Mouse (Mus musculus) layer of hippocampus, postnatal 36 days (tissue): ENCODE results near the gene Tex2. TPM values are rescaled to one million over a fixed set of nuclear protein-coding genes. Genes with fewer than 3 reads are reported as not detected.
"Not testable (repeated sequence)": the region's sequence is repeated elsewhere in the genome, so short reads cannot be mapped to it uniquely, and the experiment has no call there.

Source experiments
- DNase-seq, 2 experiments: peaks; one replicate each; pipeline ENCODE4 v3.0.0; 2022
- total RNA-seq, 2 experiments: library from RNA; stranded (reverse); gene quantifications; 2 replicates each; pipeline ENCODE4 v1.2.3; 2021

Gene Tex2
- total RNA-seq: 100 to 1,000 TPM; 135 to 146 TPM

DNA sequence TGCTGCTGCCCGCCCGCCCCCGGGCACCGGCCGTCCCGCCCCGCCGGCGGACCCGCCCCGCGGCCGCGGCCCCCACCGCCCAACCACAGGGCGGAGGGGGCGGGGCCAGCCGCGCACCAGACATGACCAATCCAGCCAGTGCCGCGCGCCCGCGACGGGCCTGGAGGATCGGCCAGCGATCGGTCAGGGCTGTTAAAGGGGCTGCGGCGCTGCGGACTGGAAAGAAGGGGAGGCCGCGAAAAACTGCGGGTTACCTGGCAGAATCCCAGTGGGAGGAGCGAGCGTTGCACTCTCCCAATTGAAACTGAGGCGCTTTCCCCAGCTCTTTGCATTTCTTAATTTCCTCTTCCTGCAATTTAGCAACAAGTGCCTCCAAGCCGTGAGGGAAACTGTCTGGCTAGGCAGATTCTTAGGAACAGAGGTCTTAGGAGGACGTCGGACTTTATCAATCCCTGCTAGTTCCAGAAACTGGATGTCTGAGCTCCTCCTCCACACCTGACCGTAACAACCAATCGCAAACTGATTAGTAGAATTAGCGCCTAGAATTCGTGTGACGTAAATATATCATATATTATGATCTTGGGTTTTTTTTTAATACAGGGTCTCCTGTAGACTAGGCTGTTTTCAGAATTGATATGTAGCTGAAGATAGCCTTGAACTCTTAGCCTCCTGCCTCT lies at the start of gene Tex2:
Gene Tex2 (minus strand): TSS at position 463 of the 677 bp plus-strand sequence.
- peak; percentile 95 to 97 for DNase-seq

DNA sequence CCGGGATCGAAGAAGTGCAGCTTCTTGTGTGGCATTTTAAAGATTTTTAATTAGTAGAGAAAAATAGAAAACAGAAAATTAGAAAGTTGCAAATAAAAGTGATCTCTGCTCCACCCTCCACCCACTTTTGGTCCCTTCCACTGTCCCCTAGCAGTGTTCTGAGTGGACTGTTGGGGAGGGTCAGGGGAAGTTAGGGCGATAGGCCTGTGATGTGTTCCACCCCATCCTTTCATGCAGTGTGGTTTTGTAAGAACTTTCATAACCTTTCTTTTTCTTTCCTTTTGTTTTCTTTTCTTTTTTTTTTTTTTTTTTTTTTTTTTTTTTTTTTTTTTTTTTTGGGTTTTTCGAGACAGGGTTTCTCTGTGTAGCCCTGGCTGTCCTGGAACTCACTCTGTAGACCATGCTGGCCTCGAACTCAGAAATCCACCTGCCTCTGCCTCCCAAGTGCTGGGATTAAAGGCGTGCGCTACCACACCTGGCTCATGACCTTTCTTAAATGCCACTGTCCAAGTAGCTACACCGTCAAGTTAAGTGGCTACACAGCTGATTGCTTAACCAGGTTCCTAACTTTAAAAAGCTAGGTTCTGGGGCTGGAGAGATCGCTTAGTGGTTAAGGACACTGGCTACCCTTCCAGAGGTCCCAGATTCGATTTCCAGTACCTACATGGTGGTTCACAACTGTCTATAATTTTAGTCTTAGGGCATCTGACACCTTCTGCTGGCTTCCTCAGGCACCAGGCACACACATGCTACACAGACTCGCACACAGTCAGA lies 49.6 kb upstream of the Tex2 start:
- DNase-seq: no peak

DNA sequence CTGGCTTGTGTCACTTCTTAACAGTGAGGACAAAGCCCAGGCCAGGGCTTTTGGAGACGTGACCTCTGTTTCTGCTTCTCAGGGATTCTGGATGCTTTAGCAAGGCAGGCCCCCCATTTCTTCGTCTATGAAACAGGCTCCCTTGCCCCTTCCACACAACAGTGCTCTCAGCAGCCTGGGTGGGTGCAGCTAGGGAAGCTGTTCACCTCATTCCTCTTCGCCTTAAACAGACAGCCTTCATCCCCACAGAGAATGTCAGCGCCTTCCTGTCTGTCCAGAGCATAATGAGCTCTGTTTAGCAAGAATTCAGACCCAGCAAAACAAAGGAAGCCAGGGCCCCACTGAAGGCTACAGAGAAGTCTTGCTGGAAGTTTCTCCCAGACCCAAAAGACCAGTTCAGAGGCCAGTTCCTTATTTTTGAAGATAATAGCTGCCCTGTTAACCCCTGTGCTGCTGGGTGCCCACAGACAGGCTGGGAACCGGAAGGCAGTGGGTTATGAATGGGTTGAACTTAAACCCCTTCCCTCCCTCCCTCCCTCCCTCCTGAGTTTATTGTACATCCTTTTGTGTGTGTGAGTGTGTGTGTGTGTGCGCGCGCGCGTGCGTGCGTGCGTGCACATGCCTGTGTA lies 47.3 kb upstream of the Tex2 start:
- DNase-seq: no peak

DNA sequence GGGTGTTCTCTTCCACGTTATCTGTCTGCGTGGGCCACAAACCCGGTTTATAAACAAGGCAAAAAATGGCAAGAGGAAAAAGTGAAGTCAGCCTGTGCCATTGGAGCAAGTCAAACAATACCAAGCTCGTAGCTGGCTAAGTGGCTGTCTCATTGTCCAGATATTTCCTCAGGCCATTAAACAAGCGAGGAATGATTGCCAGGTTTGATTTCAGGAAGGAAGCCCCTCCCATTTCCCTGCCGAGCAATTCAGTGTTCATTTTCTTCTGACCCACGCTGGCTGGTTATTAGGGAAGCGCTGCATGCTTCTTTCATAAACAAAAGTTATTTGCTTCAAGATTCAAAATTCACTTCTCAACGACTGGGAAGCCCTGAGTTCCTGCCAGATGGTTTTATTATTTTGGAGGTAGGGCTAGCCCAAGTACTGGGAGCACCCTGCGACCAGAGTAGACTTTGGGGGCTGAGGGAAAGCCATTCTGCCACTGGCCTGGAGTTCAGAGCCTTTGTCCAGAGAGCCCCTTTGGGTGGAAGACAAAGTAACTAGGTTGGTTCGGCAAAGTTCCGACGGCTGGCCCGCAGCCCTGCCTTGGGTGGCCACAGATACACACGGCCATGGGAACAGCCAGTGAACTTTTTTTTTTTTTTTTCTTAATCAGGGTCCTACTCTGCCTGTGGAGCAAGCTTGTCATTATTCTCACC lies 46.5 kb upstream of the Tex2 start:
- peak in 1 of 2 experiments; percentile 49 for DNase-seq

DNA sequence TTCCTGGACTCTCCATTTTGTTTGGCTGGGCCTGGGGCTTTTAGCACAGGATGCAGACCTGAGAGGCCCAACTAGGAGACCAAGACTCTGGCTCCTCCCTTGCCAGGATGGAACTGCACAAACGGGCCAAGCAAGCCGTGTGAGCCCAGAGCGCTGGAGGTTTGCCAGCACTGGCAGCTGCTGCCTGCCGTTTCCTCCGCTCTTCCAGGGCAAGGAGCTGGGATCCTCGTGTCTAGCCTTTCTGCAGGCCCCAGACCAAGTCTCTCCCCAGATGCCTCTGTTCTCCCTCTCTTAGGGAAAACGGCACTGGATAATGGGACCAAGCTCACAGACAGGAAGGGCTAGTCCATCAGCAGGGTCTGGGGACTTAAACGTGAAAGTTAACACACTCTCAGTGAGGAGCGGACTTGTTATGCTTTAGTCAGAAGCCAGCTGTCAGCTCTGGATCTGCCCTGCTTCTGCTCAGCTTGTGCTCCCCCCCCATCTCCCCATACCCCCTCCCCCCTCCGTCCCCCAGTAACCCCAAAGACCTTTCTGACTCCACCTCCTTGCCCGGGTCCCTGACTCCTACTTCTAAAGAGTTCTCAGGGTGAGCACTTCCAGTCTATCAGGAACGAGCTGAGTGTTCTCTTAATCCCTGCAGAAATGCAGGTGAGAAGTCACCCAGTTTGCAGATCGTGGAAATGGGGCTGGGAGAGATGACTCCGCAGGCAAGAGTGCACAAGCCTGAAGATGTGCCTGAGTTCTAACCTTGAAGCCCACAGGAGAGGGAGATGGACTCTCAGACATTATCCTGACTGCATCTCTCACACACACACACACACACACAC lies 45.0 kb upstream of the Tex2 start:
- peak; percentile 70 to 73 for DNase-seq

DNA sequence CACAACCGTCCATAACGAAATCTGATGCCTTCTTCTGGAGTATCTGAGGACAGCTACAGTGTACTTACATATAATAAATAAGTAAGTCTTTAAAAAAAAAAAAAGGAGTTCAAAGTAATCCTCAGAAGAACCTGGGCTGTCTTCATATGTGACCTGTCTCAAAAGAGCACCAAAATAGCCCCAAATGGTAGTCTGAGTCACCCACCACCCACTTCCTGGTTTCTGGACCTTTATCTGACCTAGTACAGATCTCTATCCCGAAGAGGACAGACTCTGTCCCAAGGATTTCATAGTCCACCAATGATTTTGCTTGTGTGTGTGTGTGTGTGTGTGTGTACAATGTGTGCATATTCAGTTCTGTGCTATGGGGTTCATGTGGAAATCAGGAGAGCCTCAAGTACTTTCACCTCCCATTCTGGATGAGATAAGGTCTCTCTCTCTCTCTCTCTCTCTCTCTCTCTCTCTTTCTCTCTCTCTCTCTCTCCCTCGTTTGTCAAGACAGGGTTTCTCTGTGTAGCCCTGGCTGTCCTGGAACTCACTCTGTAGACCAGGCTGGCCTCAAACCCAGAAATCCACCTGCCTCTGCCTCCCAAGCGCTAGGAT lies 43.8 kb upstream of the Tex2 start:
- not testable (repeated sequence) for DNase-seq

DNA sequence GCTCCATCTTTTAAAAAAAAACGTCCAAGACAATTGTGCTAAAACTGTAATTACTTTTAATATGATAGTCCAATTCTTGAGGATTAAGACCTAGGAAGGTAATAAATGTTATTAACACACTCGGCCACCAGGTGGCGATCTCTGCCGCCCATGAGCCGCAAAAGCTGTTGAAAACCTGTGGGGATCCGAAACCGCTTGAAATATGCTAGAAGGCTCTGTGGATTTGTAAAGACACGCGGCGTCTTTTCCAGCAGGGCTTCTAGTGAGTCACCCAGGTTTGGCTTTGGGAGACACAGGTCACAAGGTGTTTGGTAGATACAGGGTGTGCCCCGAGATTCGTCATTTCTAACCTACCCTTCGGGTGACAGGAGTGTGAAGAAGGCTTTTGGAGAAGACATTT lies 35.1 kb upstream of the Tex2 start:
- peak; percentile 60 to 67 for DNase-seq

DNA sequence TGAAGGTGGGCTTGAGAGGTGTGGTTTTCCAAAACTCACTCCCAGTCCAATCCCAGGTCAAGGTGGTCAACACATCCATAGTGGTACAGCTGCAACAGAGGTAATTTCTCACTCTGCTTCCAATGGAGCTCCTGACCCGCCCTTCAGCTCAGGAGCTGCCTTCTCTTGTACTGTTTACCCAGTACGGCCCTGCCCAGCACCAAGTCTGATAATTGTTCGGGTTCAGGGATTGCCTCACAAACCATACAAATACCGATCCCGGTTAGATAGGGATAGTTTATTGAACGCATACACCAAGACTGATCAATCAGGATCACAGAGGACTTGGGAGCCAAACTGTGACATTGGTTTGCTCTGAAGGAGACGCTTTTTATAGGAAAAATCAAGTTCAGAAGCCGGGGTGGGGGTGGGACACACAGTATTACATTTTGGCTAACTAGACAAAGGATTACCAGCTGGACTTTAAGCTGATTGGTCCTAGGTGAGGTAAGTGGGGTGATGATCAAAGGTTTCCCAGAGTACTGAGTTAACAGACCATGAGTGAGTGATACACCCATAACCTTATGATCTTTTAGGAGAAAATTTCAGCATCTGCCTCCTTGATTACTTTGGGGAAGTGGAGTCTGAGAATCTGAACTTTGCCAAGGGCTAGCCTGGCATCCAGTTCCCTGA lies 29.9 kb upstream of the Tex2 start:
- no peak for DNase-seq

DNA sequence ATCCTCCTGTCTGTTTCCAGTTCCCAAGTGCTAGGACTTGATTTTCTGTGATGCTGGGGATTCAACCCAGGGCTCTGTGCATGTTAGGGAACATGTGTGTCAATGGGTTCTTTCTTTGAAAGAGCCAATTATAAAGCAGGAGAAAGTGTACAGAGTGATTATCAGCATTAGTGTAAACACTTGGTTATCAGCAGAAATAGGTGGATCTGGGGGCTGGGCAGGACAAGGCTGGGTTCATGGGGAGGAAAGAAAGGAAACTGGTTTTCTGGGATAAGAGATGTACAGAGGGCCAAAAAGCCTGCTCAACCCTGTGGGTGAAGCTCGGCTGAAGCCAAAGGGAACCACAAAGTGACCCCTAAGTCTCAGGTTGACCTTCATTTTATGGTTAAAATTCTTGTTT lies 28.4 kb upstream of the Tex2 start:
- no peak for DNase-seq

DNA sequence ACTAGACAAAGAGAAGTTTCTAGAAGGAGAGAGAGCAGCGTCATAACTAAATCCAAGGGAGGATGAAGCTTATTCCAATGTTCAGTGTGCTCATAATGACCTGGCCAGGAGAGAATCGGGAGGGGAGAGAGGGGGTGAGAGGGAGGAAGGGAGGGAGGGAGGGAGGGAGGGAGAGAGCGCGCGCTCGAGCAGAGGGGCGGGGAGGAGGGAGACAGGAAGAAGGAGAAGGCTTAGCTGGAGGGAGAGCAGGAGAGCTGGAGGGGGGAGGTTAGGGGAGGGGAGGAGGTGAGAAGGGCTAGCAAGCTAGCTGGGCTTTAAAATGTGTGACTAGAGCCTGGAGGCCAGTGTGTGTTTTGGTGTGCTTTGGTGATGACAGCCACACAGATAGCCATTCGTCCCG lies 26.8 kb upstream of the Tex2 start:
- no peak for DNase-seq

DNA sequence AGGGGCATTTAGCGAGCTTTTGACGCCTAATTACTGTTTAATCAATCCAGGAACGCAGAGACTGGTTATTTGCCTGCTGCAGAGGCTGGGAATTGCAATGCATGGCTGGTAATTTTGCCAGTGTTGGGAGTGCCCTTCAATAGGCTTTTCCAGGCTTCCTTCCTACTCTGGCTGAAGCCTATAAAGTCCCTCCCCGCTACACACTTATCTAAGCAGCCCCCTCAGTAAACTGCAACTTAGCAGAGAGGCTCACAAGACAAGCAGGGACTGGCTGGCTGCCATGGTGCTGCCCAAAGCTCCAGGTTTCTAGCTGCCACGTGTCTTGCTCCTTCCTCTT lies 26.1 kb upstream of the Tex2 start:
- no peak for DNase-seq

DNA sequence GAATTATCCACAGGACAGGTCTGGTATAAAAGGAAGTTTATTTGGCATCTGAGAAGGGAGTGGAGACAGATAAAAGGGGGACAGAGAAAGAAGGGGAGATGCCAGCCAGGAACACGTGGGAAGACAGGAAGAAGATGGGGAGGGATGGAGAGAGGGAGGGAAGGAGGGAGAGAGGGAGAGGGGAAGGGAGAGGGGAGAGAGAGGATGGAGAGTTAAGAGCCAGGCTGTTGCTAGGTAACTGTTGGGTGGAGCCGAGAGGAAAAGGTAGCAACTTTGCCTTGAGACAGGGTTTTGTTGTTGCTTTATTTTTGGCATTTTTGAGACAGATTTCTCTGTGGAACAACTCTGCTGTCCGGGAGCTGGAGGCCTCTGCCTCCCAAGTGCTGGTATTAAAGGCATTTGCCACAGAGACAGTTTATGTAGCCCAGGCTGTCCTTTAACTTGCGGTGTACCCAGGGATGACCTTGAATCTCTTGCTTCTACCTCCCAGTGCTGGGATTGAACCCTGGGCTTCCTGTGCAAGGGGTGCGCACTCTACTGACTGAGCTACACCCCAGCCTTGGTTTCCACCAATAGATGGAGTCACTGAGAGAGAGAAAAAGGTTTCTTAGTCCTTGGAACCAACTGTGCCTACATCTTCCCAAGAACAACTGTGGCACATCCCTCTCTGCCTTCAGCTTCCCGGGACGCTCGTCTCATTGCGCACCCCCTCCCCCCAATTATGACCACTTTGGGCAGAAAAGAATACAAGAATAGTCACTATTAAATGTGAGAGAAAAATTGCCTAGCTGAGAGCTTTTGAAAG lies 25.5 kb upstream of the Tex2 start:
- no peak for DNase-seq

DNA sequence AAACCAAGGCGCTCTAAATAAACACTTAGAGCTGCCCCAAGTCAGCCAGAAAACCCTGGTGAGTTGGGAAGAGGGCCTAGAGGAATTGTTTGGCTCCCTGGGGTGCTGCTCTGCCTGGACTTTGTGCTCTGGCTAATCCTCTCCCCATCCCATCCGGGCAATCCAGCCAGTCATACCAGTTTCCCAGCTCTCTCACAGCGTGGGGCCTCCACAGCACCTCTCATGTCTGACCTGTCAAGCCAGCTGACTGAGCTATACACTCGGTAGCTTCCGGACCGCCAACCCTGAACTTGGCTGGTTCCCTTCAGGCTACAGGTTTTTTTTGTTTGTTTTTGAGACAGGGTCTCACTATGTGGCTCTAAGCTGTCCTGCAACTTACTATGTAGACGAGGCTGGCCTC lies 24.5 kb upstream of the Tex2 start:
- no peak for DNase-seq

DNA sequence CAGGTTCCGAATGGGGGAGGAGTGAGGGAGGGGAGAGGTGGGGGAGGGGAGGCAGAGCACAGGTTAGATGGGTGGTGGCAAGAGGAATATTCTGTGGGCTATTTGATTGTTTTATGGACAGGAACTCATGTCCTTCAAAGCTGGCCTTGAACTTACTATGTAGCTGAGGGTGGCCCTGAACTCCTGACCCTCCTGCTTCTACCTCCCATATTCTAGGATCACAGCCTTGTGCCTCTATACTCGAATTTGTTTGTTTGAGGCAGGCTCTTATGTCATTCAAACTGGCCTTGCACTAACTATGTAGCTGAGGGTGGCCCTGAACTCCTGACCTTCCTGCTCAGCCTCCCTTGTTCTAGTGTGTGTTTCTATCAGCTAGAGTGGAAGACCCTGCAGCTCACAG lies 22.7 kb upstream of the Tex2 start:
- DNase-seq: no peak

DNA sequence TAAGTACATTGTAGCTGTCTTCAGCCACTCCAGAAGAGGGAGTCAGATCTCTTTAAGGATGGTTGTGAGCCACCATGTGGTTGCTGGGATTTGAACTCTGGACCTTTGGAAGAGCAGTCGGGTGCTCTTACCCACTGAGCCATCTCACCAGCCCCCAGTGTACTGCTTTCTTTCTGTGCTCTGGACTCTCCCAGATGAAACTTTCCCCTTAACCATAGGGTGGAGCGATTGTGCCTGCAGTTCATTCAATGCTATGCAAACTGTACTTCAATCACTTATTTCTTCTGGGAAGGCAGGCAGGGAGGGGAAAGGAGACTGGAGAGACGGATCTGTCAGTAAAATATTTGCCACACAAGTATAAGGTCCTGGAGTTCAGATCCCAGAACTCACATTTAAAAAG lies 21.0 kb upstream of the Tex2 start:
- DNase-seq: not testable (repeated sequence)

DNA sequence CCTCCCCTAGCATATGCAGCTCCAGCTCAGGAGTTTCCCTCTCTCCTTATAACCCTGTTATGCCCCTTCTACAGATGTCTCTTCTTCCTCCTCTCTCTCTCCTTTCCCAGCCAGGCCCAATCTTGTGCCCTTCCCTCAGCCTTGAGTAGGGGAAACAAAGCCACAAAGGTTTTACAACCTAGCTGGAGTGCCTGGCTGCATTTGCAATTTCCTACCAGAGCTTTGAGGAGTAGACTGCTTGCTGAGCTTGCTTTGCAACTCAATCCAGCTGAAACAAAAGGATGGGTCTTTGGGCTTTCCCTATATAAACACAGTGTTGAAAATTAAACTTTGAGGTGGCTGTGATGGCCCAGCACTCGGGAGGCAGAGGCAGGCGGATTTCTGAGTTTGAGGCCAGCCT lies 20.2 kb upstream of the Tex2 start:
- no peak for DNase-seq

DNA sequence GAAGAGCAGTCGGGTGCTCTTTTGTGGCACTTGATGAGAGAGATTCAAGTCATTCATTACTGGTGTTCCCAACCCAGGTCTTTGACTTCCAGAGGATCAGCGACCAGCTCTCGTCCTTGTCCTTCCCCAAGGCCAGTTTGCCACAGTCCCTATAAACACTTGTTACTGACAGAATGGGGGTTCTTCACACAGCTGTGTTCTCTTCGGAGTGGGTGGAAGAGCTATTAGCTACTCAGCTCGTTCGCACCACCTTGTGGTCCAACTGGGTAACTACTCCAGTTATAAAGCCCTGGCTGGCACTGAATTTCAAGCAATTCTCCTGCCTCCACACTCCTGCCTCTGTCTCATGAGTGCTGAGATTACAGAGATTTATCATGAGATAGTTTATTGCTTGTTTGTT lies 14.5 kb upstream of the Tex2 start:
- peak; percentile 52 to 66 for DNase-seq

DNA sequence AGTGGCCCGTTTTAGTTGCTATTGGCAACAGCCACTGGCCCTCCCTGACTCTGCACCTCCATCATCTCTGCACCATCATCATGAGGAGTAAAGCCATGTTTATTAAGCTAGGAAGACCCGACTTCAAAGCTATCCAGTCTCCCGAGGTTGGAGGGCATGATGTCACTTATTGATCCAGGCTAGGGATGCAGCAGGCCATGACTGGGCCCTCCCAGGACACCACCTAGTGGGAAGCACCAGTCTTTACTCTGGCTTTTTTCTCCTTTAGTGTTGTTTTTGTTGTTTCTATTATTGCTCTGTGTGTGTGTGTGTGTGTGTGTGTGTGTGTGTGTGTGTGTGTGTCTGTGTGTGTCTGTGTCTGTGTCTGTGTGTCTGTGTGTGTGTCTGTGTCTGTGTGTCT lies 12.4 kb upstream of the Tex2 start:
- no peak for DNase-seq

DNA sequence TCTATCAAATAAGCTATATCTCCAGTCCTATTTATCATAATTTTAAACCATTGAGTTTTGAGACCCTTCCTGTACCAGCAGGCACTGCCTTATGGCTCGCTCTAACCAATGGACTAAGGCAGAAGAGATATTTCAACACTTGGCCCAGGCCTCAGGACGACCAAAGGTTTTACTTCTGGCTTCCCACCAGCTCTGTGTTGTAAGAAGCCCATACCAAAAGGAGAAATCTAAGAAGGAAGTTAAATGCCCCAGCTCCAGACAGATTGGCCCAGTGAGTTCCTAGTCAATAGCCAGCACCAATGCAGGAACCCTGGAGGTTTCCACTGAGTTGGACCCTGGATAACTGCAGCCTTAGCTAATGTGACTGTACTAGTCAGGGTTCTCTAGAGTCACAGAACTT lies 10.4 kb upstream of the Tex2 start:
- DNase-seq: no peak

DNA sequence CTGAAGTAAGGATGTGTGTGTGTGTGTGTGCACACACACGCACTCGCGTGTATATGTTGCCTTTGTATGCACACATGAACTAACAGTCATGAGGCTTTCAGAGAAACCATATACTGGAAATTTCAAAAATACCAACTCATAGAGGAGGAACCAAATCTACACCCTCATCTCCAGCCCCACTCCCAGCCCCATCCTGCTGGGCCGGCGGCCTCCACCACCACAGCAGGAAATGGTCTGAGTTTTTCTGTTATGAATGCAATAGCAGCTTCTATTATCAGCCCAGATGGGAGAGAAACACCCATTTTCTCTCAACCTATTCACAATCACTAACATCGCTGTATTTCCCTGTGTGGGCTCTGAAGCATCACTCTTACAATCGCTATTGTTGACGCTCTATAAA lies 8.8 kb upstream of the Tex2 start:
- DNase-seq: no peak
